ENCODE assay signal across 8 mouse cellular contexts in genomic region chr11:60417717-60418472, GRCm38 (mm10). TPM values are rescaled to one million over a fixed set of nuclear protein-coding genes. Genes with fewer than 3 reads are reported as not detected.
DNase-seq lines count a peak whose midpoint lies in the region; ATAC-seq and TF ChIP-seq lines count a peak whose summit lies in the region.

Gene Atpaf2 (minus strand): TSS chr11:60418457.

- H3K36me3 ChIP-seq in embryonic facial prominence, embryonic 15.5 days, result no peaks in the 10 kb centered on the region
- H3K36me3 ChIP-seq in heart, embryonic 15.5 days, result no peaks in the 10 kb centered on the region

- H3K27ac ChIP-seq in embryonic facial prominence, embryonic 15.5 days (replicated peaks), result peak within 1 kb of the TSS; percentile 90
- H3K27ac ChIP-seq in heart, embryonic 15.5 days, result peak within 1 kb of the TSS; percentile 87

- DNase-seq in lung, adult 2 months, result no peak
- no peak for DNase-seq in lung, postnatal 4 days
- peak in 1 of 2 experiments; percentile 25 for DNase-seq in layer of hippocampus, postnatal 36 days
- DNase-seq in right cerebral cortex, postnatal 14 days, result no peak

- H3K27me3 ChIP-seq in embryonic facial prominence, embryonic 15.5 days, result no peaks in the 10 kb centered on the region
- H3K27me3 ChIP-seq in heart, embryonic 15.5 days, result no peaks in the 10 kb centered on the region

- no peaks in the 10 kb centered on the region for H3K9me3 ChIP-seq in embryonic facial prominence, embryonic 15.5 days (replicated peaks)
- H3K9me3 ChIP-seq in heart, embryonic 15.5 days (replicated peaks), result no peaks in the 10 kb centered on the region

- H3K4me1 ChIP-seq in lung, adult 2 months (ENCODE audit: control insufficient read depth, insufficient read depth, low read length), result peaks cover 7% of the 10 kb centered on the region
- peaks cover 27% of the 10 kb centered on the region for H3K4me1 ChIP-seq in embryonic facial prominence, embryonic 15.5 days
- H3K4me1 ChIP-seq in heart, embryonic 15.5 days (replicated peaks), result peaks cover 30% of the 10 kb centered on the region

- peak within 1 kb of the TSS; percentile 85 for H3K4me3 ChIP-seq in lung, adult 2 months (replicated peaks; ENCODE audit: extremely low read depth, low read depth, low read length)
- H3K4me3 ChIP-seq in embryonic facial prominence, embryonic 15.5 days (replicated peaks), result peak within 1 kb of the TSS; percentile 94
- H3K4me3 ChIP-seq in heart, embryonic 15.5 days, result peak within 1 kb of the TSS; percentile 90

- H3K4me2 ChIP-seq in embryonic facial prominence, embryonic 15.5 days (replicated peaks), result peak within 1 kb of the TSS; percentile 71
- peak within 1 kb of the TSS; percentile 90 for H3K4me2 ChIP-seq in heart, embryonic 15.5 days

- TF ChIP-seq POLR2A in lung, adult 2 months (IDR thresholded peaks at IDR 0.05; ENCODE audit: borderline replicate concordance, extremely low read depth, low read depth, low read length), result no peak

- under 1% methylated on average over 39 of the region's 39 CpGs for WGBS in lung, adult 2 months
- WGBS in embryonic facial prominence, embryonic 15.5 days, result under 1% methylated on average over 39 of the region's 39 CpGs
- under 1% methylated on average over 39 of the region's 39 CpGs for WGBS in heart, embryonic 15.5 days

- TF ChIP-seq CTCF in lung, adult 2 months (IDR thresholded peaks at IDR 0.05; ENCODE audit: insufficient read depth, low read length), result no peak

- peak within 1 kb of the TSS; percentile 95 for H3K9ac ChIP-seq in embryonic facial prominence, embryonic 15.5 days
- peak within 1 kb of the TSS; percentile 87 for H3K9ac ChIP-seq in heart, embryonic 15.5 days

- peak; percentile 20 for ATAC-seq in activated CD4-positive, CD25-positive, alpha-beta regulatory T cell, adult 4 months
- ATAC-seq in embryonic facial prominence, embryonic 15.5 days (ENCODE audit: insufficient number of reproducible peaks, low FRiP score, low TSS enrichment, low read depth), result peak; percentile 14
- ATAC-seq in heart, embryonic 15.5 days (replicated peaks; ENCODE audit: insufficient number of reproducible peaks, insufficient read depth, low FRiP score, low read depth), result peak; percentile 12; the same call in 1 of the 2 replicates
- ATAC-seq in megakaryocyte progenitor cell, adult 5-6 weeks (replicated peaks; ENCODE audit: poor library complexity), result no peak

RNA-seq across cellular contexts. Expression of gene Atpaf2, which starts in this region (rescaled TPM):
- 17.6 and 23.8 TPM in 2 replicates for polyA plus RNA-seq in lung, adult 2 months (2012; rRNA removed)
- 10 to 100 TPM; 35.3 to 36.3 TPM for polyA plus RNA-seq in activated CD4-positive, CD25-positive, alpha-beta regulatory T cell, adult 4 months (2017; shearing (Covaris generic))
- 51.6 and 53.6 TPM in 2 replicates for polyA plus RNA-seq in embryonic facial prominence, embryonic 15.5 days (2015; fragmentation: Nextera tagmentation; extraction: Ambion mirVana)
- polyA plus RNA-seq in heart, embryonic 15.5 days (2015; fragmentation: Nextera tagmentation; extraction: Ambion mirVana), result 46.4 and 55.0 TPM in 2 replicates
- total RNA-seq in layer of hippocampus, postnatal 36 days (2021), result 10 to 100 TPM; 27.7 to 29.3 TPM
- 24.4 and 25.4 TPM in 2 replicates for total RNA-seq in megakaryocyte progenitor cell, adult 5-6 weeks (2015)
- total RNA-seq in megakaryocyte progenitor cell, adult 5-6 weeks (2017), result 50.7 and 72.1 TPM in 2 replicates
